Mouse (Mus musculus) kidney, embryonic 16.5 days (tissue): ENCODE data around the gene Mgarp. TPM values are rescaled to one million over a fixed set of nuclear protein-coding genes. Genes with fewer than 3 reads are reported as not detected.
"Not testable (repeated sequence)": the region's sequence is repeated elsewhere in the genome, so short reads cannot be mapped to it uniquely, and the experiment has no call there.

Source experiments
- ATAC-seq: fragments of 200-750 bp; cut with Nextera tagmentation; 2 replicates; pipeline ENCODE4 v1.8.0; 2017; ENCODE audit warnings: moderate TSS enrichment; ENCODE audit not compliant: low FRiP score, low TSS enrichment
- H3K27ac ChIP-seq: fragments of 300-500 bp; sonication (generic); 2 replicates; pipeline ENCODE4 v1.5.1; 2014; ENCODE audit warnings: low read length
- H3K27me3 ChIP-seq: fragments of 300-500 bp; sonication (generic); 2 replicates; pipeline ENCODE4 v1.6.1; 2014; ENCODE audit warnings: low read length, control low read depth, mixed read lengths; ENCODE audit not compliant: insufficient read depth
- H3K36me3 ChIP-seq: fragments of 300-500 bp; sonication (generic); 2 replicates; pipeline ENCODE4 v1.6.1; 2014; ENCODE audit warnings: low read length, control low read depth, mixed read lengths; ENCODE audit not compliant: insufficient read depth
- H3K4me1 ChIP-seq: fragments of 300-500 bp; sonication (generic); 2 replicates; pipeline ENCODE4 v1.6.1; 2014; ENCODE audit warnings: low read length, control low read depth, mixed read lengths; ENCODE audit not compliant: insufficient read depth
- H3K4me2 ChIP-seq: fragments of 300-500 bp; sonication (generic); replicated peaks from 2 replicates; pipeline ENCODE4 v1.6.1; 2014; ENCODE audit warnings: low read depth, low read length
- H3K4me3 ChIP-seq: fragments of 300-500 bp; sonication (generic); 2 replicates; pipeline ENCODE4 v1.5.1; 2014; ENCODE audit warnings: mild to moderate bottlenecking, low read length
- H3K9ac ChIP-seq: fragments of 300-500 bp; sonication (generic); replicated peaks from 2 replicates; pipeline ENCODE4 v1.6.1; 2014; ENCODE audit warnings: low read length
- H3K9me3 ChIP-seq: fragments of 300-500 bp; sonication (generic); 2 replicates; pipeline ENCODE4 v1.6.1; 2016; ENCODE audit warnings: low read length, control low read depth
- WGBS: fragments of 180-500 bp; shearing (Covaris S2); extraction: QIAGEN DNeasy Blood & Tissue Kit; methylation state at CpG from one replicate; pipeline ENCODE4 v1.1.7; 2014; 5-methylcytosine and 5-hydroxymethylcytosine counted together
- polyA plus RNA-seq: library from polyadenylated mRNA; unstranded; fragments of >200 nt; fragmentation: Nextera tagmentation; extraction: Ambion mirVana; gene quantifications from 2 replicates; pipeline ENCODE4 v1.2.1, GENCODE M21; 2015

Mgarp gene
- polyA plus RNA-seq, 1 experiment from 2014 or later, result 10.5 TPM

- Histone ChIP-seq H3K4me1 (no peaks in the 10 kb centered on the region), H3K4me3 (no peak overlapping the region), H3K27ac (no peak overlapping the region), H3K9me3 (no peaks in the 10 kb centered on the region), H3K27me3 (no peaks in the 10 kb centered on the region), H3K36me3 (no peaks in the 10 kb centered on the region), H3K9ac (no peak overlapping the region), H3K4me2 (no peak overlapping the region)
- ATAC-seq, result no peak
- 47% methylated on average over 3 of the region's 3 CpGs for WGBS
Observed at GRCm38 (mm10) chr3:51348646-51349238, 47.8 kb downstream of the Mgarp start.

- H3K4me1 ChIP-seq, H3K27me3 ChIP-seq, H3K36me3 ChIP-seq, H3K9ac ChIP-seq, H3K27ac ChIP-seq, H3K4me3 ChIP-seq, H3K4me2 ChIP-seq, H3K9me3 ChIP-seq, ATAC-seq: not testable (repeated sequence)
- 87% methylated on average over 2 of the region's 2 CpGs for whole genome bisulfite sequencing
Observed at GRCm38 (mm10) chr3:51345017-51345416, 51.5 kb downstream of the Mgarp start.

- not testable (repeated sequence) for H3K27ac ChIP-seq, H3K4me1 ChIP-seq, H3K4me3 ChIP-seq, H3K36me3 ChIP-seq, H3K9ac ChIP-seq, H3K27me3 ChIP-seq, H3K9me3 ChIP-seq, H3K4me2 ChIP-seq, ATAC-seq
- 93% methylated on average over 6 of the region's 6 CpGs for WGBS
Observed at GRCm38 (mm10) chr3:51344182-51344581, 52.4 kb downstream of the Mgarp start.

GRCm38 (mm10) chr3:51343260-51343659 lies 53.3 kb downstream of the Mgarp start:
- peaks cover 6% of the 10 kb centered on the region; the same call in 1 of the 2 replicates for H3K4me1 ChIP-seq
- no peak overlapping the region for H3K4me2 ChIP-seq
- H3K9me3 ChIP-seq, result peaks cover 3% of the 10 kb centered on the region; the same call in 1 of the 2 replicates
- WGBS, result 90% methylated on average over 4 of the region's 4 CpGs
- no peak for ATAC-seq
- no peak overlapping the region for H3K27ac ChIP-seq
- H3K27me3 ChIP-seq, result no peaks in the 10 kb centered on the region
- no peak overlapping the region for H3K9ac ChIP-seq
- H3K36me3 ChIP-seq, result no peaks in the 10 kb centered on the region
- H3K4me3 ChIP-seq, result no peak overlapping the region

DNA sequence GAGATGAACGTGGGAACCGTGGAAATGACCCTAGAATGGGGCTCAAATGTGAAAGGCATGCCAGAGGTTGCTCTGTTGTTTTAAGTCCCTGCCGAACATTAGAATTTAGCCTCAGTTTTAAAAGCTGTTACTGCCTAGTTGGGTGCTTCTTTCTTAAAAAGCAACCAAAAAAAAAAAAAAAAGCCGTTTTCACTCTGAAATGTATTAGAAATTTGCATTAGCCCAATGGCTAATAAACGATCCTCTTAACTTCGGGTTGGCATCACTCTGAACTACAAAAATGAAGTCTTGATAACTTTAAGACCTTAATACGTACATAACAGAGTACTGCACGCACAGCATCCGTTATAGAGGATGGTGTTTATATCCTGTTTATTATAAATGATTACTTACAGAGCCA lies 54.4 kb downstream of the Mgarp start:
- peak overlapping the region; percentile 93 for H3K9ac ChIP-seq
- 8% methylated on average over 9 of the region's 9 CpGs for WGBS
- H3K27ac ChIP-seq, result peak overlapping the region; percentile 96
- H3K27me3 ChIP-seq, result no peaks in the 10 kb centered on the region
- peaks cover 6% of the 10 kb centered on the region; the same call in 1 of the 2 replicates for H3K4me1 ChIP-seq
- H3K9me3 ChIP-seq, result peaks cover 3% of the 10 kb centered on the region; the same call in 1 of the 2 replicates
- no peak for ATAC-seq
- peak overlapping the region; percentile 88 for H3K4me3 ChIP-seq
- H3K36me3 ChIP-seq, result no peaks in the 10 kb centered on the region
- H3K4me2 ChIP-seq, result peak overlapping the region; percentile 82

DNA sequence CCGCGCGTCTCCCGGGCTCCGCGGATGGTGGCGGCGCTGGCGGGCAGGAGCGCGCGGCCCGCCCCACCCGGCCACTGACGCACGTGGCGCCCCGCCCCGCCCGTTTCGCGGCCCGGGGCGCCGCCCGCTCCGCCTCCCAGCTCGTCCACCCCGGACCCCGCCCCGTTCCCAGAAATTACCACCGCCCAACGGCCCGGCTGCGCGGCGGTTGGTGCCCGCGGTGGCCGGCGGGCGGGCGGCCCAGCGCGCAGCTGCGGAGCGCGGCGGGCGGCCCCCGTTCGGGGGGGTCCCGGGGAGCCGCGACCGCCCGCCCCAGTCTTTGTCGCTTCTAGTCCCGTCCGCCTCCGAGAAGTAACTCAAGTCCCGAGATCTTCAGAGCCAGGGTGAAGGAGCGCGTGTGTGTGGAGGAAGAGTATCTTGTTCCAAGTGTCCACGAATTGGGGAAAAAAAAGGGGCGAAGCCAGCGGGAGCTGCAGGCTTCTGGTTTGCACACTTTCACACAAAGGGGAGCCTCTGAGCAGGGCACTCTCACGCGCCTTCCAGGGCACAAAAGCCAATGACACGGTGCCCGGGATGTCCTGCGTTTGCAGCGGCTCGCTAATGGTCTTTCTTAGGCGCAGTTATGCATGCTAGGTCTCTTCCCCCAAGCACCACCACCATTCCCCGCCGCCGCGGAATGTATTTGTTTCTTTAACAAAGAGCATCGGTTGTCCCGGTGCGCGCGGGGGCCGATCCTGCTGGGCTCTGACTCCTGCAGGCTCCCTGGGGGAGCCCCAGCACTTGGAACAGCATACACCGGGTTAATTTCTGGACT lies 55.1 kb downstream of the Mgarp start:
- WGBS, result under 1% methylated on average over 83 of the region's 86 CpGs
- peaks cover 6% of the 10 kb centered on the region; the same call in 1 of the 2 replicates for H3K4me1 ChIP-seq
- H3K36me3 ChIP-seq, result no peaks in the 10 kb centered on the region
- peak; percentile 85 for ATAC-seq
- peak overlapping the region; percentile 93 for H3K9ac ChIP-seq
- peak overlapping the region; percentile 96 for H3K27ac ChIP-seq
- H3K4me2 ChIP-seq, result peak overlapping the region; percentile 82
- H3K27me3 ChIP-seq, result no peaks in the 10 kb centered on the region
- H3K4me3 ChIP-seq, result peak overlapping the region; percentile 88
- peaks cover 3% of the 10 kb centered on the region; the same call in 1 of the 2 replicates for H3K9me3 ChIP-seq

- Histone ChIP-seq H3K9ac (peak within 1 kb of the TSS; percentile 93), H3K9me3 (peaks cover 3% of the 10 kb centered on the region; the same call in 1 of the 2 replicates), H3K27me3 (no peaks in the 10 kb centered on the region), H3K27ac (peak within 1 kb of the TSS; percentile 96), H3K4me1 (peaks cover 6% of the 10 kb centered on the region; the same call in 1 of the 2 replicates), H3K4me3 (peak within 1 kb of the TSS; percentile 88), H3K4me2 (peak within 1 kb of the TSS; percentile 82), H3K36me3 (no peaks in the 10 kb centered on the region)
- ATAC-seq, result peak; percentile 84
- under 1% methylated on average over 68 of the region's 87 CpGs for WGBS
Observed at GRCm38 (mm10) chr3:51340552-51341267, 55.8 kb downstream of the Mgarp start, which contains the start of gene Elf2. Elf2 (minus strand) TSS chr3:51340663.

GRCm38 (mm10) chr3:51339734-51340551 lies 56.6 kb downstream of the Mgarp start:
- H3K4me2 ChIP-seq, result peak overlapping the region; percentile 82
- peaks cover 3% of the 10 kb centered on the region; the same call in 1 of the 2 replicates for H3K9me3 ChIP-seq
- ATAC-seq, result peak; percentile 49
- peaks cover 6% of the 10 kb centered on the region; the same call in 1 of the 2 replicates for H3K4me1 ChIP-seq
- H3K4me3 ChIP-seq, result peak overlapping the region; percentile 88
- H3K27ac ChIP-seq, result peak overlapping the region; percentile 96
- no peaks in the 10 kb centered on the region for H3K27me3 ChIP-seq
- no peaks in the 10 kb centered on the region for H3K36me3 ChIP-seq
- under 1% methylated on average over 76 of the region's 113 CpGs for WGBS
- H3K9ac ChIP-seq, result peak overlapping the region; percentile 93

DNA sequence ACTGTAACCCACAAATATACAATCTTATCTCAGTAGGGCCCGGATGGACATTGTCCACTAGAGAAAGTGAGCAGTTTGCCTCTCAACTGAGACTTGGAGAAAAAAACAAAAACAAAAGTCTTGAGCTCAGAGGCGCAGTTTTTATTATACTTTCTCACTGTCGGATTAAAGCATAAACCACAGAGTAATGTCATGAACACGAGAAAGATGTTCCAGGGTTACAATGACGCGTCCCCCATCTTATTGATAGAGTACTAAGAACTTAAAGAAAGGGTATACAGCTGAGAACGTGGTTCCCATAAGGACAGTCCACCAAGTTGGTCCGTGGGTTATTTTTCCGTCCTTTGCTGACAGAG lies 57.2 kb downstream of the Mgarp start:
- Histone ChIP-seq H3K9ac (peak overlapping the region; percentile 93), H3K9me3 (peaks cover 3% of the 10 kb centered on the region; the same call in 1 of the 2 replicates), H3K4me2 (peak overlapping the region; percentile 82), H3K27me3 (no peaks in the 10 kb centered on the region), H3K36me3 (no peaks in the 10 kb centered on the region), H3K4me3 (peak overlapping the region; percentile 88), H3K27ac (peak overlapping the region; percentile 96; the same call in 1 of the 2 replicates), H3K4me1 (peaks cover 6% of the 10 kb centered on the region; the same call in 1 of the 2 replicates)
- ATAC-seq, result no peak
- WGBS, result 2% methylated on average over 9 of the region's 9 CpGs
